Mouse (Mus musculus) gastrocnemius, postnatal 10 days (tissue): Measurements from ENCODE around the gene Afmid. TPM values are rescaled to one million over a fixed set of nuclear protein-coding genes. Genes with fewer than 3 reads are reported as not detected.
"Not testable (repeated sequence)": the region's sequence is repeated elsewhere in the genome, so short reads cannot be mapped to it uniquely, and the experiment has no call there.

Experiments
- DNase-seq: peaks from one replicate; pipeline ENCODE4 v3.0.0; 2021; ENCODE audit warnings: mixed read lengths
- long read RNA-seq, 2 experiments: library from polyadenylated mRNA; stranded (forward); transcript quantifications; one replicate each; pipeline ENCODE4 v2.0.0; 2021
- total RNA-seq, 2 experiments: library from RNA; stranded (reverse); gene quantifications; 2 replicates each; pipeline ENCODE4 v1.2.3; 2021

Gene Afmid
- total RNA-seq = 1 to 10 TPM; 5.1 to 5.3 TPM
- long read RNA-seq, experiment 1, partial matches to known transcripts = 4 of 10 reads
- long read RNA-seq, experiment 1, other reads (novel, unspliced or antisense) = 6 of 10 reads
- long read RNA-seq, experiment 2, partial matches to known transcripts = 3 of 10 reads
- long read RNA-seq, experiment 2, other reads (novel, unspliced or antisense) = 7 of 10 reads

DNA sequence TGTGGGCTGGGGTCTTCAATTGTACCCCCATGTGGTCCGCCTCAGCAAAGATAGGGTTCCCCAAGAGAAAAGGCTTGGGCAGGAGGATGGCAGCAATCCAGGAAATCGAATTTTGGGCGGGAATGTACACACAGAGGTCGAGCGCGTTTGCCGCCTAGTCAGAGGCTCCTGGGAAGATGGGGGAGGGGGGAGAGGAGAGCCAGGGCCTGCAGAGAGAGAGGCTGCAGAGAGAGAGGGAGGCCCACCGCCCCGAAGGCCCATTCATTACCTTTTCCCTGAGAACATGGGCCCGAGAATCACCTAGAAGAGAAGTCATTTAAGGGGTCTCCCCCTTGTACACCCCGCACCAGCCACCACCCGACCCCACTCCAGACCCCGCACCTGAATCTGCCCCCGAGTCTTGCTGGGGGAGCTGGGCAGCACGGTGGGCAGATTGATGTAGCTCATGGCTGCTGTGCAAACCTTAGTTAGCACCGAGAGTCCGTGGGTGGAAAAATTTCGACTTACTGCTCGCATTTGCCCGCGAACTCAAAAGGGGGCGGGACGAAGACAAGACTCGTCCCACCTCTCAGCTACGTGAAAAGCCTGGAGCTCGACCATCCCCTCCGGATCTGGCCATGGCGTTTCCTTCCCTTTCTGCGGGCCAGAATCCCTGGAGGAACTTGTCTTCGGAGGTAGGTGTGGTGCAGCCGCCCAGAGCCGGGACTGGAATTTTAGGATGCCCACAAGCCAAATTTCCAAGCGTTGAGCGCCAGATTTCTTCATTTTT is at the start of gene Afmid, which contains the start of gene Tk1:
Afmid (plus strand) TSS at position 592 of the 769 bp plus-strand sequence.
Tk1 (minus strand) TSS at position 760 of the 769 bp plus-strand sequence.
- peak; percentile 57 for DNase-seq

- DNase-seq = no peak
These were observed 49.5 kb upstream of the Afmid start for GRCm38 (mm10) chr11:117776085-117776792.

- DNase-seq = no peak
These were observed 48.6 kb upstream of the Afmid start for GRCm38 (mm10) chr11:117777111-117777510.

GRCm38 (mm10) chr11:117778031-117778430 is 47.7 kb upstream of the Afmid start:
- DNase-seq = no peak

- DNase-seq = no peak
These were observed 46.8 kb upstream of the Afmid start for GRCm38 (mm10) chr11:117778851-117779433.

- DNase-seq = peak; percentile 64
These were observed 46.1 kb upstream of the Afmid start for GRCm38 (mm10) chr11:117779434-117780198.

DNA sequence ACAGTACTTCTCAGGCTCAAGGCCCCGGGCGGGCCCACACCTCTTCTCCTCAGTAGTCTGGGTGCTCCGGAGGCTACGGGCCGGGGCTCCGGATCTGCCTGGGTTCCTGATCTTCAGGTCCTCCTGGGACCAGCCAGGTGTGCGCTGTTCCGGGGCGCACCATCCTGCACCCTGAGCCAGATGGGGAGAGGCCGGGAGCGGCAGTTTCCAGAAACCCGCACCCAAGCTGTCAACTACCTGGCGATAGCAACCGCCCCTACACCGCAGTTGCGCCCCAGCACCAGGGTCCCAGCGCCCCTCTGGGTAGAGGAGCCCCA is 45.6 kb upstream of the Afmid start:
- no peak for DNase-seq

DNA sequence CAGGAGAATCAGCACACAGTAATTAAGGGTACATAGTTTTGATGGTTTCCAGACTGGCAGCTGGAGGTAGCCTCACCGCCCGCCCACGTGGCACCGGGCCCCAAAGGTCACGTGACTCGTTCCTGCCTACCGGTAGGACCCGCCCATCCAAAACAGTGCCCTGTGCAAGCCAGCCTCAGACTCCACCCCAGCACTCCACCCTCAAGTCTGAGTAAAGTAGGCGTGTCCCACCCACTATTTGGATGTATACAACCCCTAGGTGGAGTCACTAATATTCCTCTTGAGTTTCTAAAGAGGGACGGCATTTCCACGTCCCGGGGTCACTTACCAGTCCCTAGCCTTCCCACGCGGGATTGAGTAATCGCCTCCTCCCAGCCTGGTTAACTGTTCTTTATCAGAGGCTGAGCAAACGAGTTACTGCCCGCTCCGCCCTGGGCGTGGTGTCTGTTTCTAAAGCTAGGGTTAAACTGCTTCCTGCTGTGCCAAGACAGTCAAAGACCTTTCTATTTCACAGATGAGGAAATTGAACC is 45.1 kb upstream of the Afmid start:
- DNase-seq = peak; percentile 82

DNA sequence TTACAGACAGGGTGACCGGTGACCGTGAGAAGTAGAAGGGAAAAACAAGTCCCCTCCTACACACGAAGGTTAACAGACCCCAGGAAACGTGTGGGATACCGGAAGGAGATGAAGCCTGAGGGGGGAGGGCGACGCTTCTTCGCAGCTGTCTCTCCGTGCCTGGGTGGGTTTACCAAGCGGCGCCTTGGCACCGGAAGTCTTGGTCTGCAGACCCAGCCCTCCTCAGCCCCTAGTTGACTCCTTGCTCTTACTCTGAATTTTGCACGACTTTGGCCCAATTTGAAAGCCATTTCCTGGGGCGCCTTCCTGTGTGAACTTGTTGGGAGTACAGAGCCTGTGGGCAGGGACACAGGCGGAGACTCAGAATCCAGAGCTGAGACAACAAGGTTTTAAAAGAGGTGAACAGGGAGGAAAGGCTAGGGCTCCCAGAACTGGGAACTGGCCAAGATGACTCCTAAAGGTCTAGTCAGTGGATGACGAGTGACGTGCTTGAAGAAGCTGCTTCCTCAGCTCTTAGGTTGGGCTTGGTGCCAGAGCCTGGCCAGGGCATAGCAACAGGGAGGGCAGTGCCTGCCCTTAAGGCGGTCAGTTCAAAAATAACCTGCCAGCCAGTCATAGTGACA is 44.4 kb upstream of the Afmid start:
- peak; percentile 64 for DNase-seq

- no peak for DNase-seq
These were observed 43.6 kb upstream of the Afmid start, which contains the start of the genes Tmc8 and Tmc6 for GRCm38 (mm10) chr11:117781993-117782704. Tmc8 (plus strand) TSS chr11:117782076. Tmc6 (minus strand) TSS chr11:117782198.

- no peak for DNase-seq
These were observed 43.1 kb upstream of the Afmid start for GRCm38 (mm10) chr11:117782705-117783034.

DNA sequence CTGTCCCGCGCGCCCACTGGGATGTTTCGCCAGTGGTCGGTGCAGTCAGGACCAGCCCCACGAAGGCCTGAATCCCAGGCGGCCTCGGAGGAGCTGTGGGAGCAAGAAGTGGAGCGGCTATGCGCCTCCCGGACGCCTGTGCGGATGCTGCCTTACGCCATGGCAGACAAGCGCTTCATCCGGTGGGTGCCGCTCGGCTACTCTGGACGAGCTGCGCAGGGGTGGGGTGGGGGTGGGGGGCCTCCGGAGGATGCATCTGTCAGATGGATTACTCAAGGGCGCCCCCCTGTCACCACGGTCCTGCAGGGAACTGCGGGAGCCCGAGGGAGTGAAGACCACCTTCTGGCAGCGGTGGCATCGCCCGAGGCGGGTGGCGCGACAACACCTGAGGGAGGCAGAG is 42.6 kb upstream of the Afmid start:
- peak; percentile 67 for DNase-seq

- DNase-seq = no peak
These were observed 41.9 kb upstream of the Afmid start for GRCm38 (mm10) chr11:117783683-117784309.

DNA sequence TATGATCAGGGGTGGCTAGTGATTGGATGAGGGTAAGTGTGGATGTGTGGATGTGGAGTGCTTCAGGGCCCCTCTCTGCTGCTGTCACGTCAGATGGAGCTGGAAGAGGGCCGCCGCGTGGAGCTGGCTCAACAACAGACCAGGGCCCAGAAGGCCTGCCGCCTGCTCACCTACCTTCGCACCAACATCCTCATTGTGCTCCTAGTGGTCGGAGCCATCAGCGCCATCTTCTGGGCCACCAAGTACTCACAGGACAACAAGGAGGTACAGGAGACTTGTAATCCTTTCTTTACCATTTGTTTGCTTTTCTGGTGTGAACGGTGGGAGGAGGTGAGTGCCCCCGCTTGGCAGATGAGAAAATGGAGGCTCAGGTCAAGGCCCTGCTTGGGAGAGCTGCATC is 39.4 kb upstream of the Afmid start:
- peak; percentile 55 for DNase-seq

GRCm38 (mm10) chr11:117788481-117788880 is 37.2 kb upstream of the Afmid start:
- not testable (repeated sequence) for DNase-seq

GRCm38 (mm10) chr11:117790286-117790685 is 35.4 kb upstream of the Afmid start:
- peak; percentile 79 for DNase-seq

GRCm38 (mm10) chr11:117790703-117791440 is 34.9 kb upstream of the Afmid start:
- no peak for DNase-seq

DNA sequence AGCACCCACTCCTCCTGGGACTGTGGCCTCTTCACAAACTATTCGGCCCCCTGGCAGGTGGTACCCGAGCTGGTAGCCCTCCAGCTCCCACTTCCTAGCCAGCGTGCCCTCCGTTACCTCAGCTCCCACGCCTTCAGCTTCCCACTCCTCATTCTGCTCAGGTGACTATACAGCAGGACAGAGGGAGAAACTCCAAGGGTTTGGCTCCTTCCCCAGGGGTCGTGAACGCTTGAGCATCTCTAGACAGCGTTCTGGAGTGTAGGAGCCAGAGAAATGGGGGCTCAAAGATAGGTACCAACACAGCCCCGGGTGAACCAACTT is 34.3 kb upstream of the Afmid start:
- DNase-seq = no peak

GRCm38 (mm10) chr11:117792281-117792888 is 33.3 kb upstream of the Afmid start:
- DNase-seq = no peak
